Mouse (Mus musculus): ENCODE measurements around the gene Lrrk2. TPM values are rescaled to one million over a fixed set of nuclear protein-coding genes. Genes with fewer than 3 reads are reported as not detected.

Lrrk2 gene
- polyA plus RNA-seq, 1 experiment = 21.5 TPM

DNA sequence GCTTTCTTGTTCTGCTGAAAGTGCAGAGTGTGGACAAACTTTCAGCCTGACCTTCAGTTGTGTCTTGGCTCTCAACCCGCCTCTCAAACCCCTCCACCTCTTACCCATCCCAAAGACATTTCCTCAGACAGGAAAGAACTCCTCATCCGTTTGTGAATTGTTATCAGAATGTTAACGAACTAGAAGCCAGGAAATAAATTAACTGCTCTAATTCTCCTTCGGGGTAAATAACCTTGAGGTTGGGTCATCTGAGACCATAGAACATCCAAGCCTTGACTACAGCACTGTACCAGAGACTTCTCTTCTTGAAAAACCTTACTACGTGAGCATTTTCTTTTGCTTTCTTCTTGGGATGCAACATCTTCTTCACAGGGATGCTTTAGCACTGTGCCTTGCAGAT, 988 bp upstream of the Lrrk2 start:
- TF ChIP-seq CTCF (IDR thresholded peaks at IDR 0.05; ENCODE audit: extremely low read depth, insufficient read depth, low read length) = no peak
- no peak for TF ChIP-seq POLR2A (IDR thresholded peaks at IDR 0.05; ENCODE audit: extremely low read depth, insufficient read depth, low read length)
- Histone ChIP-seq H3K4me3 (ENCODE audit: insufficient read depth, low read length) (no peak overlapping the region), H3K27ac (ENCODE audit: insufficient read depth, low read length) (no peak overlapping the region), H3K4me1 (ENCODE audit: control insufficient read depth, insufficient read depth, low read length) (peaks cover 2% of the 10 kb centered on the region; the same call in 1 of the 2 replicates)

DNA sequence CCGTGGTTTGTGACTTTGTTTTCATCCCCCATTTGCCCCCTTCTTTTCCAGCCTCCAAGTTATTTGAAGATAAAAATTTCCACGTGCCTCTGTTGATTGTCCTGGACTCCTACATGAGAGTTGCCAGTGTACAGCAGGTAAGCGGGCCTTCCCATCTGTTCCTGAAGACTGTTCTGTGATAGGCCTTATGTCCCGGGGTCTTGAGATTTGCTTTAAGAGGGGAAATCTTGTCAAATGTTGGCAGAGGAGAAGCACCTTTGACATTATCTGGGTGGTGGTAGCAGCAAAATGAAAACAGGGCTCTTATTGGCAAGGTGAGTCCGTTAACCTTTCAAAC, 562 bp downstream of the Lrrk2 start:
- TF ChIP-seq POLR2A (IDR thresholded peaks at IDR 0.05; ENCODE audit: extremely low read depth, insufficient read depth, low read length) = no peak
- TF ChIP-seq CTCF (IDR thresholded peaks at IDR 0.05; ENCODE audit: extremely low read depth, insufficient read depth, low read length) = no peak
- H3K27ac ChIP-seq (ENCODE audit: insufficient read depth, low read length) = peak overlapping the region; percentile 13; the same call in 1 of the 2 replicates
- H3K4me3 ChIP-seq (ENCODE audit: insufficient read depth, low read length) = peak overlapping the region; percentile 90
- peaks cover 2% of the 10 kb centered on the region; the same call in 1 of the 2 replicates for H3K4me1 ChIP-seq (ENCODE audit: control insufficient read depth, insufficient read depth, low read length)

DNA sequence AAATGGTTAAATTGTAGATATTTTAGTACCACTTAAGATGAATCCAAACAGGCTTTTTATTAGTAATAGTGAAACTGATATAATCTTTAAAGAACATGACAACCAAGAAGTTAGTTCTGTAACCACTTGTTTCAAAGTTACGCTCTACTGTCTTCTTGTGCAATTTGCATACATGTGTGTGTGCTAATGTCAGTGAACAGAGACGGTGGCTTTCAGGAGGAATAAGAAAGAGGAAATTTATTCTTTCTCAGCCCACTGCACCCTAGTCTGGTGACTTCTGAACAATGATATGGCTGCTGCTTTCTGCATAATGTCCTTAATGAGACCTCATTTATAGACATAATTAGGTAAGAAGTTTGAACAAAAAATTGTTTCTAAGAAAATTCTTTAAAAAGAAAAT, 7.1 kb downstream of the Lrrk2 start:
- TF ChIP-seq POLR2A (IDR thresholded peaks at IDR 0.05; ENCODE audit: extremely low read depth, insufficient read depth, low read length) = no peak
- no peak for TF ChIP-seq CTCF (IDR thresholded peaks at IDR 0.05; ENCODE audit: extremely low read depth, insufficient read depth, low read length)
- H3K4me3 ChIP-seq (ENCODE audit: insufficient read depth, low read length) = no peak overlapping the region
- peaks cover 2% of the 10 kb centered on the region; the same call in 1 of the 2 replicates for H3K4me1 ChIP-seq (ENCODE audit: control insufficient read depth, insufficient read depth, low read length)
- no peak overlapping the region for H3K27ac ChIP-seq (ENCODE audit: insufficient read depth, low read length)

DNA sequence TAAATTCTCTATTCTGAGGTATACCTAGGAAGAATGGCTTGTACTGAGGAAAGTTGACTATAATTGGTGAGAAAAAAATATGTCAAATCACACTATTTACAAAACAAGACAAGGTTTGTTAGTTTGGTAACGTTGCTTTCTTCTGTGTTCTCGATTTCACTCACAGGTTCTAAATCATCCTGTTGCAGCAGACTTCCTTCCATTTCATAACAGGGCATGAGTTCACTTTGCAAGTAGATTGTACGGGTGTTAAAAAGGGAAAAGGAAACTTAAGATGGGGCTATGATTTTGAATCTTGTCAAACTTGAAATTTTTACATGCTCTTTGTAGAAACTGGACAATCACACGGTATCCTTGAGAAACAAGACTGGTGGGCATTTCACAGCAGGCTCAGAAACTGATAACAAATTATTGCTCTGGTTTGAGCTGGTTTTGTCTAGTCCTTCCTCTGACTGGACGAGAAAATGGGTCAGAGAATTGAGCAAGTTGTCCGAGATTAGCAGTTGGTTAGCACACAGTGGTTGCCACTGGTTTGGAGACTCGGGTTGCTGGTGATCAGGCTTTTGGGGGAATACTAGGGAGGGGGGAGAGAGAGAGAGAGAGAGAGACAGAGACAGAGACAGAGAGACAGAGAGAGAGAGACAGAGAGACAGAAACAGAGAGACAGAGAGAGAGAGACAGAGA, 13.0 kb downstream of the Lrrk2 start:
- H3K4me1 ChIP-seq (ENCODE audit: control insufficient read depth, insufficient read depth, low read length) = no peaks in the 10 kb centered on the region; the same call in 1 of the 2 replicates
- H3K4me3 ChIP-seq (ENCODE audit: insufficient read depth, low read length) = no peak overlapping the region
- H3K27ac ChIP-seq (ENCODE audit: insufficient read depth, low read length) = no peak overlapping the region
- TF ChIP-seq CTCF (IDR thresholded peaks at IDR 0.05; ENCODE audit: extremely low read depth, insufficient read depth, low read length) (no peak), POLR2A (IDR thresholded peaks at IDR 0.05; ENCODE audit: extremely low read depth, insufficient read depth, low read length) (no peak)

DNA sequence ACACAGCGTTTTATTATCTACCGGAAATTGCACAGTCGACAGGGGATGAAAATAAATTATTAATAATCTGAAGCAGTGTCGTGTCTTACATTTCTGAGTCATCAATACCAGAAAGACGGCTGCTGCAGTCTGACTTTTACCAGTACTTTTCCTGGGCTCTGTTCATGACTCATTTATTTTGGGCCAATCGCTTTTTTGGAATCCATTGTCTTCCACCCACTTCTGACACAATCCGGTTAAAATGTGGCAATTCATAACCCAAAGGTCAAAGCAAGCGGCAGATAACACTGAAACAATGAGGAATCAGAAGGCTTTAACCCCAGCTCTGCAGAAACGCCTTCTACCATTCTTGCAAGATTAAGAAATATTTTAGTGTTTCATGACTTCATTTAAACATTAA, 17.7 kb downstream of the Lrrk2 start:
- TF ChIP-seq POLR2A (IDR thresholded peaks at IDR 0.05; ENCODE audit: extremely low read depth, insufficient read depth, low read length) (no peak), CTCF (IDR thresholded peaks at IDR 0.05; ENCODE audit: extremely low read depth, insufficient read depth, low read length) (no peak)
- Histone ChIP-seq H3K27ac (ENCODE audit: insufficient read depth, low read length) (no peak overlapping the region), H3K4me3 (ENCODE audit: insufficient read depth, low read length) (no peak overlapping the region), H3K4me1 (ENCODE audit: control insufficient read depth, insufficient read depth, low read length) (no peaks in the 10 kb centered on the region; the same call in 1 of the 2 replicates)

DNA sequence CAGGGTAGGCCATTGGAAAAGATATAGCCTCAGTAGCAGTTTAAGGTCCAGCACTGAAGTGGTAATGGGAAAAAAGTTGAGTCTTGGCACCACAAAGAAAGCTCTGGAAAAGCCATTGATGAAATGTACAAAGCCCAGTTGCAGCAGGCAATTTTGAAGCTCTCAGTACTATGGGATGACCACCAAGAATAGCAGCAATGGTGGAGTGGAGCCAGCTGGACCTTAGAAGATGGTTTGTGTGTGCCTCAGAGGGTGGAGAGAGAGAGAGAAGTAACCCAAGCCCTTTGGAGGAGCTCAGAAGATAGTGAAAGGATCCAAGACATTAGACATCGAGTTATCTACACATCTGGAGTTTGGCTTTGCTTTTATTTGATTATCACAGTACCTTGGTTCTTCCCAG, 20.1 kb downstream of the Lrrk2 start:
- no peak overlapping the region for H3K27ac ChIP-seq (ENCODE audit: insufficient read depth, low read length)
- H3K4me3 ChIP-seq (ENCODE audit: insufficient read depth, low read length) = no peak overlapping the region
- no peaks in the 10 kb centered on the region; the same call in 1 of the 2 replicates for H3K4me1 ChIP-seq (ENCODE audit: control insufficient read depth, insufficient read depth, low read length)
- TF ChIP-seq CTCF (IDR thresholded peaks at IDR 0.05; ENCODE audit: extremely low read depth, insufficient read depth, low read length) (no peak), POLR2A (IDR thresholded peaks at IDR 0.05; ENCODE audit: extremely low read depth, insufficient read depth, low read length) (no peak)

DNA sequence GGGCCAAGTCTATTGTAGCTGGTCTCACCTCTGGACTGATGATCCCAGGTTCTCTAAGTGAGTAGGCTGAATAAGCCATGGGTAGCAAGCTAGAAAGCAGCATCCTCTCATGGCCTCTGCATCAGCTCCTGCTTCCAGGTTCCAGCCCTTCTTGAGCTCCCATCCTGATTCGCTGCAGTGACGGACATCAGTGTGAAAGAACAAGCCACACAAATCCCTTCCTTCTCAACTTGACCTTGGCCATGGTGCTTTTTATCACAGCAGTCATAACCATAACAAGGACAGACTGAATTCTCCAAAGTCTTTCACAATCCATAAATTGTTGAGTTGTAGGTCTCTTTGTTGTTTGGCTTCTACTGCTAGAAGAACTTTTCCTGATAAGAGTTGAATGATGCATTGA, 20.9 kb downstream of the Lrrk2 start:
- no peak for TF ChIP-seq CTCF (IDR thresholded peaks at IDR 0.05; ENCODE audit: extremely low read depth, insufficient read depth, low read length)
- TF ChIP-seq POLR2A (IDR thresholded peaks at IDR 0.05; ENCODE audit: extremely low read depth, insufficient read depth, low read length) = no peak
- Histone ChIP-seq H3K4me3 (ENCODE audit: insufficient read depth, low read length) (no peak overlapping the region), H3K27ac (ENCODE audit: insufficient read depth, low read length) (no peak overlapping the region), H3K4me1 (ENCODE audit: control insufficient read depth, insufficient read depth, low read length) (no peaks in the 10 kb centered on the region; the same call in 1 of the 2 replicates)

DNA sequence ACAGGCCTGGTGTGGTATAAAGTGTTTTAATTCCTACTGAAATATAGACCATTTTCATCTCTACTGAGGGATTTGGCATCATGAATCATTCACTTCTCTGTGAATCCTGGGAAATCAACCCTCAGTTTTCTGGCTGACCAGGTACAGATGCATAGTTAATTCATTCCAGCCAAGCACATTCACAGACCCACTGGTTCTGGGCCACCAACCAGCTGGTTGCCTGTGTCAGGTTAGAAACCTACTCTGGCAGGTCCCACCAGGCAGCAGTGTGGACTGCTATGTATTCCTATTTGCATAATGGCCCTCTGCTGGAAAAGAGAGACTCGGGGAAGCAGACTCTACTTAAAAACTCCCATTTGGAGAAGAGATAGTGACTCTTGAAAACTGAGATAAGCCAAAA, 27.9 kb downstream of the Lrrk2 start:
- TF ChIP-seq POLR2A (IDR thresholded peaks at IDR 0.05; ENCODE audit: extremely low read depth, insufficient read depth, low read length) (no peak), CTCF (IDR thresholded peaks at IDR 0.05; ENCODE audit: extremely low read depth, insufficient read depth, low read length) (no peak)
- no peak overlapping the region for H3K4me3 ChIP-seq (ENCODE audit: insufficient read depth, low read length)
- H3K27ac ChIP-seq (ENCODE audit: insufficient read depth, low read length) = no peak overlapping the region
- H3K4me1 ChIP-seq (ENCODE audit: control insufficient read depth, insufficient read depth, low read length) = no peaks in the 10 kb centered on the region

DNA sequence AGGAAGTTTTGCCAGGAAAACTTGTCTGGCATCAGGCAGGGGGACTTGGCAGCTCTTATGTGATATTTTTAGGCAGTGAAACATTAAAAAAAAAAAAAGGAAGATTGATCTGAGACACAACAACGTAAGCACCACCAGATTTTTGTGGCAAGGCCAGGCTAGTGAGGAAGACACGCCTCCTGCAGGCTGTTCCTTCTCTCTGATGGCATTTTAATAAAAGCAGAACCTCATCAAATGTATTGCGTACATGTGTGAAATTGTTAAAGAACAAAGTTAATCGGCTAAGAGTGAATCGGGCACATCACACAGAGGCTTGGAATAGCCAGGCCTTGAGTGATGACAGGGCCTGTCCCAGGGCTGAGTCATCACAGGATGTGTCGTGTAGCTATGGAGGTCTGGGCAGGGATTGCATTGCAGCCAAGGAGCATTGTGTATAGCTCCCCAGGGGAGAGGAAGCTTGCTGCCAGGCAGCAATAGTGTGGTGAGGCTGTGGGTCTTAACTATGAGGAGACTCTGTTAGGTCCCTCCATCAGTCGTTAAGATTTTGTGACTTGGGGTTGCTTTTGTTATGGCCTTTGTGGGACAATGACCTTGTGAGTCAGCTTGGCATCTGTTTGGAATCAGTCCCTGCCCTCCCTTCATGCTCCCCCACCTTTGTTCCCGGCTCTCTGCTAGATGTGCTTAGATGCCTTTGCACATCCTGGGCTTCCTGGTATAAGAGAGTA, 30.2 kb downstream of the Lrrk2 start:
- no peak overlapping the region for H3K27ac ChIP-seq (ENCODE audit: insufficient read depth, low read length)
- H3K4me3 ChIP-seq (ENCODE audit: insufficient read depth, low read length) = no peak overlapping the region
- no peaks in the 10 kb centered on the region for H3K4me1 ChIP-seq (ENCODE audit: control insufficient read depth, insufficient read depth, low read length)
- no peak for TF ChIP-seq CTCF (IDR thresholded peaks at IDR 0.05; ENCODE audit: extremely low read depth, insufficient read depth, low read length)
- TF ChIP-seq POLR2A (IDR thresholded peaks at IDR 0.05; ENCODE audit: extremely low read depth, insufficient read depth, low read length) = no peak

DNA sequence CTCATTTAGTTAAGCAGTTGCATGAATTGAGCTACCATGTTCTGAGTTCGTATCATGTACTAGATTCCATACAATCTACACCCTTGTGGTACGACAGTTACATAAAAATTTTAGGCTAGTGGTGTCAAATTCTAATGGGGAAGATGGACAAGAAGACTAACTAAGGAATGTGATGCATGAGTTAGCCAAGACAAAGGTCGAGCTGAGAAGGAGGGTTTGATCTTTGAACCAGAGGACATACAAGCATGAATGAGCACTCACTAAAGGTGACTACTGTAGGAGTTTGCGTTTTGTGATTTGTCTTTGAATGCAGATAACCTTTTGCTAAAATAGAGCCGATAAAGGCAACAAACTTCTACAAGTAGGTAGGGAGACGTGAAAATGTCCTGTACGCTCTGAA, 31.1 kb downstream of the Lrrk2 start:
- no peak overlapping the region for H3K27ac ChIP-seq (ENCODE audit: insufficient read depth, low read length)
- TF ChIP-seq CTCF (IDR thresholded peaks at IDR 0.05; ENCODE audit: extremely low read depth, insufficient read depth, low read length) (no peak), POLR2A (IDR thresholded peaks at IDR 0.05; ENCODE audit: extremely low read depth, insufficient read depth, low read length) (no peak)
- no peaks in the 10 kb centered on the region for H3K4me1 ChIP-seq (ENCODE audit: control insufficient read depth, insufficient read depth, low read length)
- no peak overlapping the region for H3K4me3 ChIP-seq (ENCODE audit: insufficient read depth, low read length)

Data from cortical plate, adult 2 months (tissue).